Mouse (Mus musculus) central nervous system, embryonic 11.5 days (tissue): Measurements from ENCODE around the gene Papola. TPM values are rescaled to one million over a fixed set of nuclear protein-coding genes. Genes with fewer than 3 reads are reported as not detected.

ENCODE experiments used
- polyA plus RNA-seq: library from polyadenylated mRNA; depleted of rRNA; stranded (reverse); fragments of >200 nt; gene quantifications from 2 replicates; pipeline ENCODE4 v1.2.3, GENCODE M21; 2012; rRNA removed

Gene Papola
- 147 and 205 TPM in 2 replicates for polyA plus RNA-seq

GRCm38 (mm10) chr12:105784196-105784999, at the start of gene Papola:
Papola (plus strand) TSS chr12:105784694.

Other genes starting within 250 kb of the Papola start
- gene Bdkrb2, start 221.5 kb upstream of the Papola start, polyA plus RNA-seq = 0.30 and 0.43 TPM in 2 replicates
- gene Bdkrb1, start 181.6 kb upstream of the Papola start, polyA plus RNA-seq = not detected in 2 replicates
- gene Gskip, start 99.9 kb upstream of the Papola start, polyA plus RNA-seq = 13.7 and 18.7 TPM in 2 replicates
- gene Atg2b, start 99.5 kb upstream of the Papola start, polyA plus RNA-seq = 23.5 and 27.3 TPM in 2 replicates
- 0.80 and 1.8 TPM in 2 replicates for gene Ak7, start 78.7 kb upstream of the Papola start, polyA plus RNA-seq
- gene Vrk1, start 225.5 kb downstream of the Papola start, polyA plus RNA-seq = 62.5 and 92.6 TPM in 2 replicates